Mouse (Mus musculus) midbrain, embryonic 12.5 days (tissue): ENCODE data around the gene Cst13. TPM values are rescaled to one million over a fixed set of nuclear protein-coding genes. Genes with fewer than 3 reads are reported as not detected.

Source experiments
- ATAC-seq: fragments of 200-750 bp; cut with Nextera tagmentation; 2 replicates; pipeline ENCODE4 v1.8.0; 2017; ENCODE audit warnings: low read depth, moderate TSS enrichment, moderate library complexity; ENCODE audit not compliant: low FRiP score
- H3K27ac ChIP-seq: fragments of 300-500 bp; sonication (generic); replicated peaks from 2 replicates; pipeline ENCODE4 v1.5.1; 2016; ENCODE audit warnings: mild to moderate bottlenecking
- H3K27me3 ChIP-seq: fragments of 300-500 bp; sonication (generic); 2 replicates; pipeline ENCODE4 v1.6.1; 2016; ENCODE audit warnings: mild to moderate bottlenecking
- H3K36me3 ChIP-seq: fragments of 300-500 bp; sonication (generic); 2 replicates; pipeline ENCODE4 v1.6.1; 2016
- H3K4me1 ChIP-seq: fragments of 300-500 bp; sonication (generic); 2 replicates; pipeline ENCODE4 v1.6.1; 2016
- H3K4me2 ChIP-seq: fragments of 300-500 bp; sonication (generic); replicated peaks from 2 replicates; pipeline ENCODE4 v1.6.1; 2016; ENCODE audit warnings: mild to moderate bottlenecking, moderate library complexity
- H3K4me3 ChIP-seq: fragments of 300-500 bp; sonication (generic); 2 replicates; pipeline ENCODE4 v1.5.1; 2016; ENCODE audit warnings: mild to moderate bottlenecking
- H3K9ac ChIP-seq: fragments of 300-500 bp; sonication (generic); replicated peaks from 2 replicates; pipeline ENCODE4 v1.6.1; 2016; ENCODE audit warnings: mild to moderate bottlenecking, moderate library complexity
- H3K9me3 ChIP-seq: fragments of 300-500 bp; sonication (generic); 2 replicates; pipeline ENCODE4 v1.6.1; 2016; ENCODE audit warnings: mild to moderate bottlenecking
- WGBS: fragments of 180-500 bp; shearing (Covaris S2); methylation state at CpG from one replicate; pipeline ENCODE4 v1.1.7; 2016; 5-methylcytosine and 5-hydroxymethylcytosine counted together
- polyA plus RNA-seq: library from polyadenylated mRNA; unstranded; fragments of >200 nt; fragmentation: Nextera tagmentation; extraction: Ambion mirVana; gene quantifications from 2 replicates; pipeline ENCODE4 v1.2.1, GENCODE M21; 2016

Cst13 gene
- polyA plus RNA-seq, 1 experiment from 2014 or later, result not detected

GRCm38 (mm10) chr2:148877016-148877770, 57.3 kb downstream of the Cst13 start:
- H3K4me2 ChIP-seq, result no peak overlapping the region
- no peaks in the 10 kb centered on the region for H3K9me3 ChIP-seq
- H3K27me3 ChIP-seq, result no peaks in the 10 kb centered on the region
- 62% methylated on average over 3 of the region's 3 CpGs for WGBS
- no peak overlapping the region for H3K4me3 ChIP-seq
- ATAC-seq, result no peak
- no peak overlapping the region for H3K27ac ChIP-seq
- H3K9ac ChIP-seq, result no peak overlapping the region
- peaks cover 28% of the 10 kb centered on the region for H3K4me1 ChIP-seq
- H3K36me3 ChIP-seq, result peaks cover 7% of the 10 kb centered on the region; the same call in 1 of the 2 replicates

- no peak overlapping the region for H3K27ac ChIP-seq
- no peak overlapping the region for H3K4me2 ChIP-seq
- H3K4me3 ChIP-seq, result no peak overlapping the region
- no peak overlapping the region for H3K9ac ChIP-seq
- H3K36me3 ChIP-seq, result no peaks in the 10 kb centered on the region
- no peaks in the 10 kb centered on the region for H3K27me3 ChIP-seq
- no peak for ATAC-seq
- H3K4me1 ChIP-seq, result peaks cover 13% of the 10 kb centered on the region
- WGBS, result 7% methylated on average over 2 of the region's 2 CpGs
- no peaks in the 10 kb centered on the region for H3K9me3 ChIP-seq
Measured at GRCm38 (mm10) chr2:148878641-148879130, 58.8 kb downstream of the Cst13 start.

- Histone ChIP-seq H3K27me3 (no peaks in the 10 kb centered on the region), H3K9ac (no peak overlapping the region), H3K4me3 (no peak overlapping the region), H3K4me2 (no peak overlapping the region), H3K27ac (no peak overlapping the region), H3K9me3 (no peaks in the 10 kb centered on the region), H3K36me3 (no peaks in the 10 kb centered on the region), H3K4me1 (peaks cover 8% of the 10 kb centered on the region)
- WGBS, result 33% methylated on average over 1 of the region's 1 CpGs
- ATAC-seq, result no peak
Measured at GRCm38 (mm10) chr2:148879199-148879598, 59.3 kb downstream of the Cst13 start.

Other genes with a start within 250 kb of the Cst13 start
- gene Nxt1, start 147.5 kb upstream of the Cst13 start, polyA plus RNA-seq, result 87.3 and 97.9 TPM in 2 replicates
- gene Gzf1, start 139.1 kb upstream of the Cst13 start, polyA plus RNA-seq, result 22.1 and 23.6 TPM in 2 replicates
- 22.9 and 26.6 TPM in 2 replicates for gene Napb, start 87.6 kb upstream of the Cst13 start, polyA plus RNA-seq
- not detected in 2 replicates for gene Cstl1, start 69.7 kb upstream of the Cst13 start, polyA plus RNA-seq
- gene Cst11, start 48.6 kb upstream of the Cst13 start, polyA plus RNA-seq, result not detected in 2 replicates
- gene 8030411F24Rik, start 38.1 kb upstream of the Cst13 start, polyA plus RNA-seq, result not detected in 2 replicates
- gene Cst12, start 30.7 kb upstream of the Cst13 start, polyA plus RNA-seq, result not detected in 2 replicates
- gene Cst8, start 21.3 kb upstream of the Cst13 start, polyA plus RNA-seq, result not detected in 2 replicates
- gene Cst9, start 15.1 kb downstream of the Cst13 start, polyA plus RNA-seq, result not detected in 2 replicates
- gene 9230104L09Rik, start 45.0 kb downstream of the Cst13 start, polyA plus RNA-seq, result not detected in 2 replicates
- gene Cst3, start 55.6 kb downstream of the Cst13 start, polyA plus RNA-seq, result 325 and 355 TPM in 2 replicates
- gene Gm1330, start 183.2 kb downstream of the Cst13 start, polyA plus RNA-seq, result not detected in 2 replicates
- not detected in 2 replicates for gene Gm10750, start 197.2 kb downstream of the Cst13 start, polyA plus RNA-seq